Mouse (Mus musculus) stomach, postnatal 0 days (tissue): Measurements from ENCODE around the gene Olfr52.

Source experiments
- CTCF ChIP-seq: IDR thresholded peaks from 2 replicates; pipeline ENCODE4 v1.5.1; 2016; ENCODE audit warnings: antibody characterized with exemption, low read depth, mild to moderate bottlenecking, moderate library complexity
- EP300 ChIP-seq: optimal IDR thresholded peaks from 2 replicates; pipeline ENCODE3; 2016; ENCODE audit warnings: antibody characterized with exemption

DNA sequence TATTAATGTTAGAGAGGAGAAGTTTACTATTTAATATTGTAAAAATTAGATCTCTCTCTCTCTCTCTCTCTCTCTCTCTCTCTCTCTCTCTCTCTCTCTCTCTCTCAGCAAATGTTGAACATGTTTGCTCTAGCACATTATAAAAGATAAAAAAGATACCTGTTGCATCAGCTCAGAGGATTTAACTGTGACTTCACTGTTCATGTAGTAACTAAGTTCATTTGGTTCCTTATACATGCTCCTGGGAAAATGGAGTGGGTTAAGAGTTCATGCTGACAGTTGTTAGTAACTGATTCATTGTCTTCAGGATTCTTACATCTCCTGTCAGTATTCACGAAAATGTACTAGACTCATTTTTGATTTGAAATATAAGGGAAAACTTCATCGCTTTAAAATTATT lies 18.1 kb downstream of the Olfr52 start, which contains the start of gene Olfr1043:
- TF ChIP-seq CTCF (no peak), EP300 (no peak)
